Mouse (Mus musculus): ENCODE data around the gene Kcnd1. TPM values are rescaled to one million over a fixed set of nuclear protein-coding genes. Genes with fewer than 3 reads are reported as not detected.

The Kcnd1 gene
- total RNA-seq (2014; rRNA removed) (not detected in 2 replicates), polyA plus RNA-seq (2012; rRNA removed) (0.11 TPM in 2 replicates)

- H3K4me3 ChIP-seq (ENCODE audit: insufficient read depth, low read depth, low read length), result peak within 1 kb of the TSS; percentile 38; the same call in 1 of the 2 replicates
- no peak for TF ChIP-seq CTCF (IDR thresholded peaks at IDR 0.05; ENCODE audit: low read depth, low read length)
- no peak for TF ChIP-seq POLR2A (IDR thresholded peaks at IDR 0.05; ENCODE audit: extremely low read depth, insufficient read depth, low read length)
- 7% methylated on average over 22 of the region's 24 CpGs for WGBS
- no peaks in the 10 kb centered on the region for H3K4me1 ChIP-seq (ENCODE audit: control insufficient read depth, insufficient read depth, low read length)
- H3K79me2 ChIP-seq (ENCODE audit: control insufficient read depth, insufficient read depth, low read length), result no peaks in the 10 kb centered on the region
- H3K9ac ChIP-seq (ENCODE audit: low read depth, low read length), result no peak within 1 kb of the TSS
- no peaks in the 10 kb centered on the region for H3K27me3 ChIP-seq (ENCODE audit: control insufficient read depth, insufficient read depth, low read length)
- no peak for DNase-seq (ENCODE audit: extremely low read depth, low read depth, low spot score)
- H3K27ac ChIP-seq (replicated peaks; ENCODE audit: insufficient read depth, low read depth, low read length), result no peak within 1 kb of the TSS
- H3K36me3 ChIP-seq (ENCODE audit: control insufficient read depth, insufficient read depth, low read length), result peaks cover 2% of the 10 kb centered on the region; the same call in 1 of the 2 replicates
Measured at GRCm38 (mm10) chrX:7821865-7822779, at the start of gene Kcnd1. Kcnd1 (plus strand) TSS chrX:7822289.

GRCm38 (mm10) chrX:7772766-7773165 is 49.3 kb upstream of the Kcnd1 start:
- Histone ChIP-seq H3K27me3 (ENCODE audit: control insufficient read depth, insufficient read depth, low read length) (no peaks in the 10 kb centered on the region), H3K27ac (replicated peaks; ENCODE audit: insufficient read depth, low read depth, low read length) (no peak overlapping the region), H3K79me2 (ENCODE audit: control insufficient read depth, insufficient read depth, low read length) (no peaks in the 10 kb centered on the region), H3K9ac (ENCODE audit: low read depth, low read length) (no peak overlapping the region), H3K4me1 (ENCODE audit: control insufficient read depth, insufficient read depth, low read length) (no peaks in the 10 kb centered on the region), H3K36me3 (ENCODE audit: control insufficient read depth, insufficient read depth, low read length) (peaks cover 41% of the 10 kb centered on the region), H3K4me3 (ENCODE audit: insufficient read depth, low read depth, low read length) (no peak overlapping the region)
- TF ChIP-seq CTCF (IDR thresholded peaks at IDR 0.05; ENCODE audit: low read depth, low read length) (peak; percentile 27; the same call in 1 of the 2 replicates), POLR2A (IDR thresholded peaks at IDR 0.05; ENCODE audit: extremely low read depth, insufficient read depth, low read length) (no peak)
- WGBS, result 32% methylated on average over 2 of the region's 2 CpGs
- DNase-seq (ENCODE audit: extremely low read depth, low read depth, low spot score), result no peak

DNA sequence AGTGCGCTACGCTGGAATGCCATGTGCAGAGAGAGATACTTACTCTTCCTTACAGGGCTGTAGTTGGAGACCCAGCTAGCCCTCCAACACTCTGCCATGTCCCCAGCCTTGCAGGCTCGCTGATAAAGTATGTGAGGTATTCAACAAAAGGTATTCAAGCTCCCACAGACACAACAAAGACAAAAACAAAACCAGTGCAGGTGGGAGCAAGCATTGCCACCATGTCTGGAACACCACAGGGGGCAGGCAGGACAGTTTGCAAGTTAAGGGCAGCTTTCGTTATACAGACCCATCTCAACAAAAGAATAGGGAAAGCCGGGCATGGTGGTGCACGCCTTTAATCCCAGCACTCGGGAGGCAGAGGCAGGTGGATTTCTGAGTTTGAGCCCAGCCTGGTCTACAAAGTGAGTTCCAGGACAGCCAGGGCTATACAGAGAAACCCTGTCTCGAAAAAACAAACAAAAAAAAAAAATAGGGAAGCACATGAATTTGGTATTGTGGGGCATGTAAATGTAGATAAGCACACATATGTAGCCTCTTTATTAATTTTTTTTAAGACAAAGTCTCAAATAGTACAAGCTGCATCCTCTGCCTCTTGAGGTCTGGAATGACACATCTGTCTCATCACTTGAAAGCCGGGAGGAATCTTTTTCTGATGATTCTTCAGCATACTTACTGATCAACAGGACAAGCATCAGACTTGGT is 46.4 kb upstream of the Kcnd1 start:
- 84% methylated on average over 9 of the region's 9 CpGs for WGBS
- no peak overlapping the region for H3K27ac ChIP-seq (replicated peaks; ENCODE audit: insufficient read depth, low read depth, low read length)
- H3K4me1 ChIP-seq (ENCODE audit: control insufficient read depth, insufficient read depth, low read length), result no peaks in the 10 kb centered on the region
- no peak overlapping the region for H3K9ac ChIP-seq (ENCODE audit: low read depth, low read length)
- no peaks in the 10 kb centered on the region for H3K27me3 ChIP-seq (ENCODE audit: control insufficient read depth, insufficient read depth, low read length)
- H3K36me3 ChIP-seq (ENCODE audit: control insufficient read depth, insufficient read depth, low read length), result peaks cover 18% of the 10 kb centered on the region; the same call in 1 of the 2 replicates
- H3K4me3 ChIP-seq (ENCODE audit: insufficient read depth, low read depth, low read length), result no peak overlapping the region
- H3K79me2 ChIP-seq (ENCODE audit: control insufficient read depth, insufficient read depth, low read length), result no peaks in the 10 kb centered on the region
- TF ChIP-seq CTCF (IDR thresholded peaks at IDR 0.05; ENCODE audit: low read depth, low read length), result no peak
- TF ChIP-seq POLR2A (IDR thresholded peaks at IDR 0.05; ENCODE audit: extremely low read depth, insufficient read depth, low read length), result no peak
- no peak for DNase-seq (ENCODE audit: extremely low read depth, low read depth, low spot score)

GRCm38 (mm10) chrX:7776329-7777082 is 45.6 kb upstream of the Kcnd1 start:
- Histone ChIP-seq H3K27ac (replicated peaks; ENCODE audit: insufficient read depth, low read depth, low read length) (no peak overlapping the region), H3K4me1 (ENCODE audit: control insufficient read depth, insufficient read depth, low read length) (no peaks in the 10 kb centered on the region), H3K27me3 (ENCODE audit: control insufficient read depth, insufficient read depth, low read length) (no peaks in the 10 kb centered on the region), H3K9ac (ENCODE audit: low read depth, low read length) (no peak overlapping the region), H3K4me3 (ENCODE audit: insufficient read depth, low read depth, low read length) (no peak overlapping the region), H3K79me2 (ENCODE audit: control insufficient read depth, insufficient read depth, low read length) (no peaks in the 10 kb centered on the region), H3K36me3 (ENCODE audit: control insufficient read depth, insufficient read depth, low read length) (peaks cover 12% of the 10 kb centered on the region; the same call in 1 of the 2 replicates)
- DNase-seq (ENCODE audit: extremely low read depth, low read depth, low spot score), result no peak
- TF ChIP-seq POLR2A (IDR thresholded peaks at IDR 0.05; ENCODE audit: extremely low read depth, insufficient read depth, low read length) (no peak), CTCF (IDR thresholded peaks at IDR 0.05; ENCODE audit: low read depth, low read length) (peak; percentile 75)
- WGBS, result 47% methylated on average over 8 of the region's 8 CpGs

DNA sequence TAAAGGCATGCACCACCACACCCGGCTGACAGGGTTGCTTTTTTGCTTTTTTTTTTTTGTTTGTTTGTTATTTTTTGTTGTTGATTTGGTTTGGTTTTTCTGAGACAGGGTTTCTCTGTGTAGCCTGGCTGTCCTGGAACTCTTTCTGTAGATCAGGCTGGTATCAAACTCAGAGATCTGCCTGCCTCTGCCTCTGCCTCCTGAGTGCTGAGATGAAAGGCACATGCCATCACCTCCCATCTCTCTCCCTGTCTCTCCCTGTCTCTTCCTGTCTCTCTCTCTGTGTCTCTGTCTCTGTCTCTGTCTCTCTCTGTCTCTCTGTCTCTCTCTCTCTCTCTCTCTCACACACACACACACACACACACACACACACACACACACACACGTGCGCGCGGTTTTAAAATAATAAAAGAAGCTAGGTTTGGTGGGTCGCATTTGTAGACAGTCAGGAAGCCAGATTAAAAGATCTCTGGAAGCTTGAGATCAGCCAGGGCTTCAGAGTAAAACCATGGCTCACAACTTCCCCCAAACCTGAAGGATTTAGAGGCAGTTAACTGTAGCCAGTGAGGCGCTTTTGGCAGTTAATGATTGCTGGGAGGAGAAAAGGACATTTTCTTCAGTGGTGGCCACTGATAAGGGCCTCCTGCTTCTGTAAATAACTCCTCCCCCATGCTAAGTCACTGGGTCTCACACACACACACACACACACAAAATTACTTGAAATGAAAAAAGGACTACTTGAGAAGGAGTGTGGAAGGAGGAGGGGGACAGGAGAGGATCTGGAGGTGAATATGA is 43.4 kb upstream of the Kcnd1 start:
- Histone ChIP-seq H3K9ac (ENCODE audit: low read depth, low read length) (no peak overlapping the region), H3K79me2 (ENCODE audit: control insufficient read depth, insufficient read depth, low read length) (no peaks in the 10 kb centered on the region), H3K27me3 (ENCODE audit: control insufficient read depth, insufficient read depth, low read length) (no peaks in the 10 kb centered on the region), H3K4me1 (ENCODE audit: control insufficient read depth, insufficient read depth, low read length) (no peaks in the 10 kb centered on the region), H3K4me3 (ENCODE audit: insufficient read depth, low read depth, low read length) (no peak overlapping the region), H3K27ac (replicated peaks; ENCODE audit: insufficient read depth, low read depth, low read length) (no peak overlapping the region), H3K36me3 (ENCODE audit: control insufficient read depth, insufficient read depth, low read length) (peaks cover 6% of the 10 kb centered on the region; the same call in 1 of the 2 replicates)
- TF ChIP-seq CTCF (IDR thresholded peaks at IDR 0.05; ENCODE audit: low read depth, low read length) (no peak), POLR2A (IDR thresholded peaks at IDR 0.05; ENCODE audit: extremely low read depth, insufficient read depth, low read length) (no peak)
- no peak for DNase-seq (ENCODE audit: extremely low read depth, low read depth, low spot score)
- WGBS, result 56% methylated on average over 7 of the region's 7 CpGs
